ENCODE assay signal across 10 mouse cellular contexts in genomic region chr10:25426058-25426457, GRCm38 (mm10).
DNase-seq lines count a peak whose midpoint lies in the region; ATAC-seq and TF ChIP-seq lines count a peak whose summit lies in the region.
"Had no signal": no experiment of that assay in that cellular context is flagged by ENCODE, and none has a peak within 500 bp of the region (broad histone marks: within the 10 kb centered on the region; RNA-seq: fewer than 3 reads in every experiment).

No protein-coding gene starts in this region.

- TF ChIP-seq CTCF in intestine, postnatal 0 days (IDR thresholded peaks at IDR 0.05; ENCODE audit: low read depth): no peak

- H3K27me3 ChIP-seq in limb, embryonic 11.5 days (ENCODE audit: control insufficient read depth, insufficient read depth, low read length): no peaks in the 10 kb centered on the region
- no peaks in the 10 kb centered on the region for H3K27me3 ChIP-seq in limb, embryonic 10.5 days (ENCODE audit: low read depth, poor library complexity, severe bottlenecking)
- no peaks in the 10 kb centered on the region for H3K27me3 ChIP-seq in heart, embryonic 10.5 days (ENCODE audit: insufficient read depth, poor library complexity, severe bottlenecking)
- H3K27me3 ChIP-seq in intestine, postnatal 0 days (replicated peaks; ENCODE audit: control insufficient read depth, insufficient read depth, low read length): no peaks in the 10 kb centered on the region
- no peaks in the 10 kb centered on the region for H3K27me3 ChIP-seq in forebrain, embryonic 11.5 days (ENCODE audit: control insufficient read depth, insufficient read depth, low read length)

- WGBS in limb, embryonic 11.5 days: 14% methylated on average over 1 of the region's 1 CpGs
- 14% methylated on average over 1 of the region's 1 CpGs for WGBS in limb, embryonic 10.5 days
- WGBS in heart, embryonic 10.5 days: 4% methylated on average over 1 of the region's 1 CpGs
- 17% methylated on average over 1 of the region's 1 CpGs for WGBS in intestine, postnatal 0 days
- 39% methylated on average over 1 of the region's 1 CpGs for WGBS in forebrain, embryonic 11.5 days

- H3K4me3 ChIP-seq in limb, embryonic 11.5 days (ENCODE audit: low read depth, low read length): no peak overlapping the region
- no peak overlapping the region for H3K4me3 ChIP-seq in limb, embryonic 10.5 days
- no peak overlapping the region for H3K4me3 ChIP-seq in heart, embryonic 10.5 days
- H3K4me3 ChIP-seq in intestine, postnatal 0 days (ENCODE audit: low read depth, low read length): no peak overlapping the region
- no peak overlapping the region for H3K4me3 ChIP-seq in forebrain, embryonic 11.5 days (ENCODE audit: low read depth, low read length)

- no peak overlapping the region for H3K27ac ChIP-seq in limb, embryonic 11.5 days (replicated peaks; ENCODE audit: low read depth, low read length)
- no peak overlapping the region for H3K27ac ChIP-seq in limb, embryonic 10.5 days
- H3K27ac ChIP-seq in heart, embryonic 10.5 days: peak overlapping the region; percentile 86; the same call in 1 of the 2 replicates
- H3K27ac ChIP-seq in intestine, postnatal 0 days (ENCODE audit: low read depth, low read length): peak overlapping the region; percentile 17; the same call in 1 of the 2 replicates
- H3K27ac ChIP-seq in forebrain, embryonic 11.5 days (ENCODE audit: low read depth, low read length): no peak overlapping the region

- no peak overlapping the region for H3K4me2 ChIP-seq in limb, embryonic 11.5 days (ENCODE audit: low read depth, severe bottlenecking)
- no peak overlapping the region for H3K4me2 ChIP-seq in intestine, postnatal 0 days (replicated peaks; ENCODE audit: low read depth)
- H3K4me2 ChIP-seq in forebrain, embryonic 11.5 days (ENCODE audit: low read depth, low read length, severe bottlenecking): no peak overlapping the region

- no peaks in the 10 kb centered on the region for H3K36me3 ChIP-seq in limb, embryonic 11.5 days (ENCODE audit: control insufficient read depth, insufficient read depth, low read length)
- no peaks in the 10 kb centered on the region for H3K36me3 ChIP-seq in limb, embryonic 10.5 days
- no peaks in the 10 kb centered on the region for H3K36me3 ChIP-seq in heart, embryonic 10.5 days
- no peaks in the 10 kb centered on the region for H3K36me3 ChIP-seq in intestine, postnatal 0 days (ENCODE audit: control insufficient read depth, insufficient read depth)
- H3K36me3 ChIP-seq in forebrain, embryonic 11.5 days (ENCODE audit: control insufficient read depth, insufficient read depth, low read length): no peaks in the 10 kb centered on the region

- H3K4me1 ChIP-seq in limb, embryonic 11.5 days (ENCODE audit: control insufficient read depth, insufficient read depth, low read length): peaks cover 7% of the 10 kb centered on the region
- peaks cover 17% of the 10 kb centered on the region for H3K4me1 ChIP-seq in limb, embryonic 10.5 days
- peaks cover 45% of the 10 kb centered on the region for H3K4me1 ChIP-seq in heart, embryonic 10.5 days
- H3K4me1 ChIP-seq in intestine, postnatal 0 days (replicated peaks; ENCODE audit: control insufficient read depth, insufficient read depth, low read length): peaks cover 15% of the 10 kb centered on the region; the same call in 1 of the 2 replicates
- H3K4me1 ChIP-seq in forebrain, embryonic 11.5 days (replicated peaks; ENCODE audit: control insufficient read depth, insufficient read depth, low read length): no peaks in the 10 kb centered on the region

- no peaks in the 10 kb centered on the region for H3K9me3 ChIP-seq in limb, embryonic 11.5 days (ENCODE audit: control insufficient read depth, low read length)
- H3K9me3 ChIP-seq in limb, embryonic 10.5 days (replicated peaks): no peaks in the 10 kb centered on the region
- H3K9me3 ChIP-seq in heart, embryonic 10.5 days: no peaks in the 10 kb centered on the region
- no peaks in the 10 kb centered on the region for H3K9me3 ChIP-seq in intestine, postnatal 0 days (ENCODE audit: control insufficient read depth)
- no peaks in the 10 kb centered on the region for H3K9me3 ChIP-seq in forebrain, embryonic 11.5 days (ENCODE audit: control insufficient read depth, low read length)

- no peak for DNase-seq in limb, embryonic 11.5 days (ENCODE audit: low spot score)
- no peak for DNase-seq in limb, embryonic 10.5 days (ENCODE audit: low spot score)
- DNase-seq in heart, embryonic 10.5 days (ENCODE audit: low spot score): peak; percentile 72
- peak; percentile 50 for DNase-seq in lung, postnatal 25 days (ENCODE audit: low spot score)
- no peak for DNase-seq in ovary, postnatal 10 days (ENCODE audit: low spot score)
- no peak for DNase-seq in forebrain, embryonic 11.5 days (ENCODE audit: low spot score)
- no peak for DNase-seq in adrenal gland, adult 8-10 months
- DNase-seq: adrenal gland, postnatal 14 days; embryo, embryonic 11 days had no signal

- ATAC-seq in limb, embryonic 11.5 days (ENCODE audit: insufficient number of reproducible peaks, low FRiP score, low TSS enrichment, low read depth): peak; percentile 54; the same call in 1 of the 2 replicates
- ATAC-seq in intestine, postnatal 0 days: no peak
- no peak for ATAC-seq in forebrain, embryonic 11.5 days (replicated peaks; ENCODE audit: low FRiP score)

- H3K9ac ChIP-seq in limb, embryonic 11.5 days (ENCODE audit: low read length): no peak overlapping the region
- no peak overlapping the region for H3K9ac ChIP-seq in intestine, postnatal 0 days (ENCODE audit: low read depth, low read length)
- no peak overlapping the region for H3K9ac ChIP-seq in forebrain, embryonic 11.5 days (ENCODE audit: low read length)

Comparison
In these comparisons a context has a peak if more than half of its experiments do, and no peak if none do; other contexts are left out.
1. DNase-seq: peak in heart, embryonic 10.5 days (single experiment) and lung, postnatal 25 days (single experiment); none in limb, embryonic 11.5 days (single experiment), limb, embryonic 10.5 days (single experiment), ovary, postnatal 10 days (single experiment), forebrain, embryonic 11.5 days (single experiment) and adrenal gland, adult 8-10 months (single experiment).
2. H3K27ac ChIP-seq: peak in heart, embryonic 10.5 days (single experiment) and intestine, postnatal 0 days (single experiment); none in limb, embryonic 11.5 days (single experiment), limb, embryonic 10.5 days (single experiment) and forebrain, embryonic 11.5 days (single experiment).